Mouse (Mus musculus) urinary bladder, postnatal 0 days (tissue): ENCODE results near the gene Kif26b. TPM values are rescaled to one million over a fixed set of nuclear protein-coding genes. Genes with fewer than 3 reads are reported as not detected.

Experiments used
- polyA plus RNA-seq: library from polyadenylated mRNA; unstranded; fragments of >200 nt; fragmentation: Nextera tagmentation; extraction: Ambion mirVana; gene quantifications from 2 replicates; pipeline ENCODE4 v1.2.1, GENCODE M21; 2015

Kif26b gene
- polyA plus RNA-seq, result 0.63 and 0.92 TPM in 2 replicates

GRCm38 (mm10) chr1:178528431-178529351 is at the start of gene Kif26b:
TSS of gene Kif26b (plus strand) at chr1:178529125.

Other genes starting within 250 kb of the Kif26b start
- gene Cox20, start 210.0 kb upstream of the Kif26b start, polyA plus RNA-seq, result 87.3 and 127 TPM in 2 replicates
- gene Hnrnpu, start 191.3 kb upstream of the Kif26b start, polyA plus RNA-seq, result 115 and 141 TPM in 2 replicates
- 3.2 and 3.6 TPM in 2 replicates for gene Efcab2, start 123.0 kb upstream of the Kif26b start, polyA plus RNA-seq